Mouse (Mus musculus): ENCODE data around the gene Xirp1.

Xirp1 gene

DNA sequence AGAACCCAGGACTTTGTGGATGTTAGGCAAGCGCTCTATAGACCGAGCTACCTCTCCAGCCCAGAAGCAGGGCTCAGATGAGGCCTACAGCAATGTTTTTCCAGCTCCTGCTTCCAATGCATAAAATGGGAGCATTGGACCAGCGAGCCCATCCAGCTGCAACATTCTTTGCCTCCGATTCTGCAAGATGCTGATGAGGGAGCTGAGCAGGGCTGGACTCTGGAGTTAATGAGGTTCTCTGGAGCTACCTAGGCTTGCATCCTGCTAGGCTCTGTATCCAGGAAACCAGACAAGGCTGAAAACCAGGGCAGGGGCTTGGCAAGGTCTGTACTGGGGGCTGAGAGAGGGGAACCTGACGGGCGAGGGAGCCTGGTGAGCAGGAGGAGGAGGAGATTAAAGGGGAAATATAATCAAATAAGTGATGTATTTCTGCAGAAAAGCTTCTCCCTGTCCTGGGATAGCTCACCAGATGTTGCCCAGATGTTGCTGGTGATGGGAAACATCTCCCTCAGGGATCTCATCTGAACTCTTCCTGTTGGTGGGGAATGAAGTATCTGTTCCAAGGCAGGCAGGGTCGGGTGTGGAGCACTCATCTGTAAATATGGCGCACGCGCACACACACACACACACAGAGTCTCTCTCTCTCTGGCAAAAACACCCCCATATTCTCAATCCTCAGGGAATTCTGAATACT, 37.4 kb downstream of the Xirp1 start:
- no peak for DNase-seq (ENCODE audit: inconsistent ontology term)

DNA sequence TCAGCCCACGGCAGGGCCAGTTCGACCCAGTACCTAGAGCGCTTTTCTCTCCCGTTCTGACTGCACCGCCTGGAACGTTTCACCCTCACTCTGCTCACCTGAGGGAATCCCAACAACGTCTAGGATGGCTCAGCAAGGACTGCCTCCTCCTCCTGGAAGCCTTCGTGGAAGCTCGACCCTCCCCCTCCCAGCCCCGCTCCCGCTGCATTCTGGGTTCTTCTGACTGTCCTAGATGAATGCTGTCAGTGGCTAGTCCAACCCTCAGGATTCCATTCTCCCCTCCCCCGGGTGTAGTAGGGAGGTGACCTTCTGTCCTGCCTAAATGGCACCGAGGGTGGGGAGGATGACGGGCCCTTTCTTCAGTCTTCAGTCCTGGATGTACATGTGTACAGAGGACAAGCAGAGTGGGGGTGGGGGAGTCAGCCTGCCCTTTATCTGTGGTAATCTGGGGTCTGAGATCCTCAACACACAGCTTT, 38.8 kb downstream of the Xirp1 start, which contains the start of gene Csrnp1:
Gene Csrnp1 (minus strand): TSS at position 123 of the 476 bp plus-strand sequence.
- DNase-seq (ENCODE audit: inconsistent ontology term): peak; percentile 72

DNA sequence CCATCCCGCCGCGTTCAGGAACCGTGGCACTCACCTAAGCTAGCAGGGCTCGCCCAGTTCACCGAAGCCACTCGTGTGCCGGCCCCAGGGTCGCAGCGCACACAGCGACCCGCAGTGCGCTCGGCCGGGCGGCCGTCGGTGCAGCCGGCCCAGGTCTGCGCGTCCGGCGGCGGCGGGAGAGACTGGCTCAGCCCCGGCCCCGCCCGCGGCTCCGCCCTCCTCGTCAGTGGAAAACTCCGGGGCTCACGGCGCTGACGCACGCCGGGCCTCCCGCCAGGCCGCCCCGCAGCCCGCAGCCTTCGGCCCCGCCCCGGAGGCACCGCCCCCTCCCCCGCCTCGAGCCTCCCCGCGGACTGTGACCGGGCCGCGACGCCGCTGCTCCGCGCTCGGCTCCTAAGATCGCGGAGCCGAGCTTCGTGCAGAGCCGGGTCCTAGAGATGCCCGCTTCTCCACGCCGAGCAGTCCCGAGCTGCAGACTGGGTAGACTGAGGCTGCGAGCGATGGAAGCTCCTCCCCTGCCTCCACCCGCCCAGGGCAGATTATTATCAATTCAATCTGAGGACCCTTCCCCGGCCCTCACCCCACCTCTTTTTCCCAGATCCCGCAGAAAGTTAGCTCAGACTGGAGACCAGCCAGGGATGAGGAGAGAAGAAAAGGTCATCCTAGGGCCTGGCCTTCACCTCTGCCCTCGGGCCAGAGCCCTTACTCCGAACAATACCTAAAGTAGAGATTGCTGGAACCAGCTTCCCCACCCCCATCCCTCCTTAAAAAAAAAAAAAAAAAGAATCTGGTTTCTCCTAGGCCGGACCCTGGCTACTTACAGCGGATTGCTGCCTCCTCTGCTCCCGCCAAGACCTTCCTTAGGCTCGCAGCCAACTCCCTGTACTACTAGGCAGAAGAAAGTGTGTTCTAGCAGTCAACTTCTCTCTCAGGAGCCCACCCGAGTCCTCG, 39.5 kb downstream of the Xirp1 start:
- DNase-seq (ENCODE audit: inconsistent ontology term): peak; percentile 96

DNA sequence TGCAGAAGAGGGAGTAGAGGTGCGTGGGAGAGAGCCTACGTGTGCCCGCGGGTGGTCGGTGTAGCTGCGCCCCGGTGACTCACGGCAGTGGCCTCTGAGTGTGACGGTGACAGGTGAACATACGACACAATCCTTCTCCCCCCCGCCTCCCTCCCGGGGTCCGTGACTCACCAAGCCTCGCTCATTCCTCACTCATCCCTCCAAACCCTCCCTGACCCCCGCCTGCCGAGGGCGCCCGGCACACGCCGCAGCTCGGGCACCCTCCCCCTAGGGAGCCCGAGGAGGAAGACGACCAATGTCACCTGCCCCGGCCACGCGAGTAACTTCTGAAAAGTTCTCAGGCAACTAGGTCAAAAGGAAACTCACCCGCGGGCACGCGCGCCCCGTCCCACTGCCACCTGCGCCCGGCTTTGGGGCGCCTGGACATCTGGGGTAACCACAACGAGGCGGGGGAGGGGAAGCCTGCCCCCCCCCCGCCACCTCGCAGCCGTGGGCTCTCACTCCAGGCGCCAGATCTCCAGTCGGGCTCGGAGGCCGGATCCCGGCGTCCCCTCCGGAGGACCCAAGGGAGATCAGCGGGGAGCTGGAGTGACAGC, 40.3 kb downstream of the Xirp1 start:
- peak; percentile 94 for DNase-seq (ENCODE audit: inconsistent ontology term)

DNA sequence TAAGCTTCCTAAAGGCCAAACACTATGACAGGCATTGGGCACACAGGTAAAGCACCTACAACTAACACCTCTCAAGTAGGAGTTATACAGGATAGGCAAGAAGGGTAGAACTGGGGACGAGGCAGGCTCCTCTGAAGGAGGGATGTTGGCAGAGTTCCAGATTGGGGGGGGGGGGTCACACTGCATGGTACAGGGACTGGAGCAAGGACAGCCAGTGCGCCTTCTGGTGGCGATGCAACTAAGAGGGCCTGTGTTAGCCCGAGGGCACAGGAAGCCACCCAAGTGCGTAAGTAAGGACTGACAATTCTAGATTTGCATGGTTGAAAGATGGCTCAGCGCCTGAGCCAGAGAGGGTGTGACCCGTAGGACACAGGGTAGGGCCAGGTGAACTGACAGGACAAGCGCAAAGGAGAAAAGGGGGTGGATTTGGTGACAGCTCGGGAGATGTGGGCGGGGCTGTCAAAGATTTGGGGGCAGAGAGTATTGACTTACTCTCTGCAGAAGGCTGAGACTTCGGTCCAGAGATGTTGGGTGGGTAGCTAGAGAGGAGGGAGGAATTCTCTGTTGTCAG, 41.1 kb downstream of the Xirp1 start:
- DNase-seq (ENCODE audit: inconsistent ontology term): peak; percentile 82

DNA sequence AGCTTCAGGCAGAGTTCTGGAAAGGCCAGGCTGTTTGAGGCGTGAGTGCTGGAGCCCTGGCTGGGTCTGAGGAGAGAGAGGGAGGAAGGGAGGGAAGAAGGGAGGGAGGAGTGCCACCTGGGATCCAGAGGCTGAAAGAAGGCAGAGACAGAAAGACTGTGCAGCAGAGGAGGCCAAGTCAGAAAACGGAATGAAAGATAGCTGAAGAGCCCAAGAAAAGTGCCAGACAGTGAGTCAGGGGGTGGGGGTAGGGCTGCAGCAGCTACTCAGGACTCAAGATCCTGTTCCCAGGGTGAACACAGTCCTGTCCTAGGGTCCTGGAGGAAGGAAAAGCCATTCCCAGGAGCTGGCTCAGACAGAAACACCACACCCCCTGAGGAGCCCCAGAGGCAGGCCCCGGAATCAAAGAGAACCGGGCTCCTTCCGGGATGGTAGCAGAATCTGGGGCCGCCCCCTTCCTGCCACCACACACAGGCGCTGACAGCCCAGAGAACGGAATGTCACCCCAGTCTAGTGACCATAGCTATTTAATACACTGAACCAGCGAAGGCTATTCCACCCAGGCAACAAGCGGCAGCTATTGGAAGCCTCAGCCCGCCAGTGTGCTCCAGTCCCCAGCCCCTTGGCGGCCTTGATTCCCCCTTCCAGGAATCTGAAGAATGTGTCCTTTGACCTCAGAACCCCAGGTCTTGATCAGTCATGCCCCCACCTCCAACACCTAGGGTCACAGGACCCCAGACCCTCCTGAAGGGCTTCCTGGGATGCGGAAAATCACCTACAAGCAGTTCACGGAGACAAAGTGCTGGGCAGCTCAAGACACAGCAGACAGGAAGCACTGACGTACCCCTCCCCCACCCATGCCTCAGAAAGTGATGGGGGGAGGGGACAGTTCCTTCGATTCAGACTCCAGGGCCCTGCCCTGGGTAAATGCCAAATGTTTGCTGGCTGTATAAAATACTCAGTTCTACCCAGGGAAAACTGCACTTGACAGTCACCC, 41.9 kb downstream of the Xirp1 start:
- peak; percentile 89 for DNase-seq (ENCODE audit: inconsistent ontology term)

DNA sequence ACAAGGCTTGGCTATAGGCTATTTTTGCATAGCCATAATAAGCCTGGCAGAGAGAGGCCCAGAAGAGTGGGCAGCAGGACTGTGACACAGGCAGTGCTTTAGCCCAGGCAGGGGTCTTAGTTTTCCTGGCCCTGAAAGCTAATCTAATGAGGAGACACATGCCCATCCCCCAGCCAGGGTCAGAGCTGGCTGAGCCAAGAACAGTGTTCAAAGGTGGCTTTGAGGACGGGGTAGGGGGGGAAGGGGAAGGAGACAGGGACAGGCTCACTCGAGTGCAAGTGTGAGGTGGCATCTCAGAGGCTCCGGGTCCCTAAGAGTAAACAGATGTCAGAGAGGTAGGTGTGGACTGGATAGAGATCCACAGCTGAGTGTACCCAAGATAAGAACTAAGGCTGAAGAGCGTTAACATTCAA, 42.6 kb downstream of the Xirp1 start:
- no peak for DNase-seq (ENCODE audit: inconsistent ontology term)

DNA sequence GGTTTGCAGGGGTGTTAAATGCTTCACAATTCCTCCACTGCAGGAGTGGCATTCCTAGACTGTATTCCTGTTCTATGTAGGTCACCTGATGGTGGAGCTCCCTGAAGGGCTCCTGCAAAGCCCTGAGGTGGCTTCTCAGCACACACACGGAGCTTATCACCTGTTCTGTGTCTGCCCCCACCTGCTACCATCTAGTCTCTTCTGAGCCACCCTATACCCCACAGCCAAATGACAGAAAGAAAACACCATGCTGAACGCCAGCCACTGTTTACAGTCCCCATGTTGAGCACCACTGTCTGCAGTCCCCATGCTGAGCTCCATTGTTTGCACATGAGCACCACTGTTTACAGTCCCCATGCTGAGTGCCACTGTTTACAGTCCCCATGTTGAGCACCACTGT, 43.6 kb downstream of the Xirp1 start:
- no peak for DNase-seq (ENCODE audit: inconsistent ontology term)

DNA sequence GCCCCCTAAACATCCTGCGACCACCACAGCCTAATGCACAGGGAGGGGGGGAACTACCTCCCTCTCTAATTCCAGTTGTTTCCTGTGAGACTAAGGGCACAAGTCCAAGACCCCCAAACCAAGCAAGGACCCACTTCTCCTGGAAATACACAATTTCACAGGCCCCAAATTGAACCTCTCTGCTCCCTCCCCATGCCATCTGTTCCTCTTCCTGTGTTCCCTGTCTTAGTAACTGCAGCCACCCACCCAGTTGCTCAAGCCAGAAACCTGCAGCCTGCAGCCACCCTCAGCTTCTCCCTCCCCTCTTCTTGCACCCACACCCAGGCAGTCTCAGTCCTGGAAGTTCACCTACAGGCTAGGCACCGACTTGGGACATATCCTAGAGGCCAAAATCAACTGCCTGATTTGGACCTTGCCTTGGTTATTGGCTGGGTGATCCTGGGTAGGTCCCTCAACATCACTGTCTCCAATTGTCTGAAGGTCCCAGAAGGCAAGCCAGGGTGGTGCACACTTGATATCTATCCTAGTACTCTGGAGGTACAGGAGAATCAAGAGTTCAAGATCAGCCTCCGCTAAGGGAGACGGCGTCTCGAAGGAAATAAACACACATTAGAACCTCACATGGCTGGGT, 44.5 kb downstream of the Xirp1 start:
- DNase-seq (ENCODE audit: inconsistent ontology term): no peak

DNA sequence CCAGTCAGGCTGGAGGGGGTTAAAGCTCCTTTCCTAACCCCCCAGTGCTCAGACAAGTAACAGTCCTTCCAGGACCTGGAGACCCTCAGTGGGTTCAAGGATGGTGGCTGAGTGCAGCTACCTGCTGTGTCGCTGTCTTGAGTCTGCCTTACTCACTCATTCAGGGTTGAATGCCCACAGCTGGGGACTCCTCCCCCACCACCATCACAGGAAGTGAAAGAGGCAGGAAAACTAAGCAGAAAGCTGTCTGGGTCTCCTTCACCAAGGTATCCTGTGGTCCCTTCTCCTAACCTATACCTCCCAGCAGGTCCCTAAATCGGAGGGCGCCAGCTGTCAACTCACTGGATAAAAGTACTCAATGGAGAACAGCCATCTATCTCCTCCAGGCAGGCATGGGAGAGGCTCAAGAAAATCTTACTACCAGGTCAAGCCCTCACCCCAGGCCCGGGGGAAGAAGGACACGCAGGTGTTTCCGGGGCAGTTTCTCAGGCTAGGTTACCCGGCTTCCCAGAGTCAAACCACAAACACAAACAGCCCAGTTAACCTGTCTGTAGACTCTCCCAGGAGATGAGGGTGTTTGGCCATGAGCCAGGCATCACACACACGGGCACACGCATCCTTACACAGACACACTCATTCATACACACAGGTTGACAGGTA, 45.1 kb downstream of the Xirp1 start:
- DNase-seq (ENCODE audit: inconsistent ontology term): peak; percentile 72

DNA sequence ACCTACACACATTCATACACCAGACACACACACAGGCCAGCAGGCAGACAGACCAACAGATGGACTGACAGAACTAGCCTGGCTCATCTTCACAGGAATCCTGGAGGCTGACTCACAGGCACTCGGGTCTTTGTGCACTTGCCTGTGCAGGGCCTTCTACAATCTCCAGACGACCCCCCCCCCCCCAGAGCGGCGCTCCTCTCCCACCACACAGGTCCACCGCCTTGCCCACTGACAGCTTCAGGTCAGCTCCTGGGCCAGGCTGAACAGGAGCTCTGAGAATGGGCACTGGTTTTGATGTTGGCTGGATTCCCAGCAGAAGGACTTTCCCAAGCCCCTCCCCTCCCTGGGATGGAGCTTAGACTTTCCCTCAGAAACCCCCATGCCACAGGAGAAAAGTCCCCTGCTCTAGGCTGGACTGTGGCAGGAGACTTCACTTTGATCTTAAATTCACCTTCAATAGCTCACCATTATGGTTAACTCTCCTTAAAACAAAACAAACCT, 45.8 kb downstream of the Xirp1 start:
- peak; percentile 62 for DNase-seq (ENCODE audit: inconsistent ontology term)

DNA sequence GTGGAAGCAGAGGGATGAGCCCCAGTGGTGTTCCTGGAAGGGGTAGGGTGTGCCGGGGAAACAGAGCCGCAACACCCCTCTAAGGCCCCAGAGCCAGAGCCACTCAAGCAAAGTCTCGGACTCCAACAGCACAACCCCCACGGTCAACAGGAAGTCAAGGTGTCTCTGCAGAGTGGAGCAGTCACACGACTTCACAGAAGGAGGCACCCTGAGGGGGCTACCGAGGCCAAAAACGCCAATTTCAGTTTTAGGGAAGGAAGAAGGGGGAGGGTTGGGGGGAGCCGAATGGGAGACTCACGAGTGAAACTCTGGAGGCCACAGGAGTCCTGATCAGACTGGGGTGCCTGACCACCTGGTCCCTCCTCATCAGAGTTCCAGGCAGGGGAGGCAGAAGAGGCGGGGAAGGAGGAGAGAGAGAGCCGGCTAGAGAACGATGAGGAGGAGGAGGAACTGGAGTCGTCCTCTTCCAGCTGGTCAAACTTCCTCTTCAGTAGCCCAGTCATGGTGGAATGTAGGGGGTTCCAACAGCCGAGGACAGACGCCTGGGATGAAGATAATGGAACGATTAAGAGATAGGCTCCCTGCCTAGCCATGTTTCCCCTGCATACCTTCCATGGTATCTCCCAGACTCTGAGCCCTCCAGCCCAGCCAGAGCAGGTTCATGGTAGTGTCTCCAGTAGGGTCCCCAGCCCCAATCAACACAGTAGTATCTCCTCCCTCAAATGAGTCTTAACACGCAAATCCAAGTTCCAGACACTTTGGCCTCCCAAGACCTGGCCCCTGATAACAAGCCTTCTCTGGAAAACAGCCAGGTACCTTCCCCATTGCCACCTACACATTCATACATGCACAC, 46.5 kb downstream of the Xirp1 start:
- peak; percentile 39 for DNase-seq (ENCODE audit: inconsistent ontology term)

DNA sequence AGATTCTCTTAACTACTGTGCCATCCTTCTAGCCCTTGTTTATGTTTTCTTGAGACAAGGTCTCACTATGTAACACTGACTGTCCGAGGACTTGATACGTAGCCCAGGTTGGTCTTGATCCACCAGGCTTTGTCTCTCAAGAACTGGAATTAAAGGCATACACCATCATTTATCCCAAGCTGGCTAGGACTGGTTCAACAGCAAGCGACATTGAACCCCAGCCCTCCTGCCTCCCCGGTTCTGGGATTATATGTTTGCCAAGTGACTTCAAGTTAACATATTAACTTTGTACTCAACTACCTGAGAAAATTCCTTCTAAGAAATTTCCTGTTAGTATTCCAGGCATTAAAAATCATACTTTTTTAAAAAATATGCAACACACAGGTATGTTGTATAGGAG, 48.1 kb downstream of the Xirp1 start:
- DNase-seq (ENCODE audit: inconsistent ontology term): no peak

DNA sequence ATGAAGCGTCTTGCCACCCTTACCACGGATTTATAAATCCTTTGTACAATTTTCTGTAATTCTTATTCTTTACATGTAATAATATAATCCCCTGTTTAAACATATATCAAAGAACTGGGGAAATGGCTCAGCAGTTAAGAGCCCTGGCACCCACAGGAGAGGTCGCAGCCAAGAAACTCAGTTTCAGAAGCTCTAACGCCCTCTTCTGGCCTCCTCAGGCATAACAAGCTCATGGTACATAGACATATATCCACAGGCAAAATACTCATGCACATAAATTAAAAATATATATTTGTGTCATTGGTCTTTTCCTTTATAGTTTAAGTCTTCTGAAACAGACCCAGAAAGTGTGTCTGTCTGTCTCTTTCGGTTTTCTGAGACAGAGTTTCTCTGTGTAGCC, 48.8 kb downstream of the Xirp1 start:
- DNase-seq (ENCODE audit: inconsistent ontology term): no peak

DNA sequence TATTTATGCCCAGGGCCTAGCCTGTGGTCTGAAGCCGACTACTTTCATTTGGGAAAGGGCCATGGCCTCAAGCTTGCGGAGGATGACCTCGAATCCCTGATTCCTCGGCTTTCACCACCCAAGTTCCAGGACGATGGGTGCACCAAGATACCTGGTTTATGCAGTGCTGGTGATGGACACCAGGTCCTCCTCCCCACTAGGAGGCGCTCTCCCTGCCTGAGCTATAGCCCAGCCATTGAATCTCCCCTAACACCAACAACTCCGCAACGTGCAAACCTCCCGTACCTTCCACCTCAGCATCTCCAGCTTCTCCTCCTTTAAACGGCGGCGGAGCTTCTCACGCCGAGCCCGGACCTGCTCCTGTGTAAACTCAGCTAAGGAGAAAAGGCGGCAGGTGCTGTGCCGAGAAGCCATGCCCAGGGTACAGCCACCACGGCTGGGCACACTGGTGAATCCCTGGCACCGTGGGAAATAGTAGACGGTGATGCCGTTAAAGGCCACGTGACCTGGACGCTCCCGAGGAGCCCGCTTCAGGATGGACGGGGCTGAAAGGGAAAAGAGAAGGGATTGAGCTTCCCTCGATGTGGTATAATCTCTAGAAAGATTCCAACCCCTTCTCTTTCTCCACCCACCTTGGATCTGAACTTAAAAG, 49.4 kb downstream of the Xirp1 start:
- no peak for DNase-seq (ENCODE audit: inconsistent ontology term)

DNA sequence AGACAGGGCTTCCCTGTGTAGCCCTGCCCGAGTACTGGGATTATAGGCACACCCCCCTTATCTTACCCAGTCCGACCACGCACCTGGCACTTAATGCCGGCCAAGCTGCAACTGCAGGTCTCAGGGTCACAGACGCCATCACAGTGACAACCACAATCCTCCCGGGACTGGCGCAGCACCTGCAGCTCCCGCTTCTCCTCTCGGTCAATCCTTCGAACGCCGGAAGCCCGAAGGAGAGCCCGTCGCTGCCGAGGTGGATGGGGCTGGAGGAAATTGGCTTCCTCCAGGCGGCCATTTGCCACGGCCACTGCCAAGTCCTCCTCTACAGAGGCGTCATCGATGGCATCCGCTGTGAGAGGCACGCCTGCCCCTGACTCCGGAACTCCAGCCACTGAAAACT, 50.1 kb downstream of the Xirp1 start:
- DNase-seq (ENCODE audit: inconsistent ontology term): no peak

DNA sequence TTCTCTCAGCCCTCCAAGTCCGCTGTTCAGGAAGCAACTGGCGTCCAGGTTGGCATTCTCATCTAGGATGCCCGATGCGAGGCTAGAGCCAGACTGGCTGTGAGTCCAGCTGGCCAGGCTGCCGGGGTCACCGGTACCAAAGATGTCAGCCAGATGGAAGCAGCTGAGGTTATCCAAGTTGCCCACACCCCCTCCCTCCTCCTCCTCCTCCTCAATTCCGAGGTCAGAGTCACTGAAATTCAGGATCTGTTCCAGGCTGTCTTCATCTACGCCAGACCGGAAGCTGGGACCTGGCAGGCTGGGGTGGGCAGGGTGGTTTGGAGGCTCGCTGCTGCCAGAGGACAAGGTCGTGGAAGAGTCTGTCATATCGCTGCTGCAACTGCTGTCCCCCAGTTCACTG, 50.8 kb downstream of the Xirp1 start:
- peak; percentile 35 for DNase-seq (ENCODE audit: inconsistent ontology term)

DNA sequence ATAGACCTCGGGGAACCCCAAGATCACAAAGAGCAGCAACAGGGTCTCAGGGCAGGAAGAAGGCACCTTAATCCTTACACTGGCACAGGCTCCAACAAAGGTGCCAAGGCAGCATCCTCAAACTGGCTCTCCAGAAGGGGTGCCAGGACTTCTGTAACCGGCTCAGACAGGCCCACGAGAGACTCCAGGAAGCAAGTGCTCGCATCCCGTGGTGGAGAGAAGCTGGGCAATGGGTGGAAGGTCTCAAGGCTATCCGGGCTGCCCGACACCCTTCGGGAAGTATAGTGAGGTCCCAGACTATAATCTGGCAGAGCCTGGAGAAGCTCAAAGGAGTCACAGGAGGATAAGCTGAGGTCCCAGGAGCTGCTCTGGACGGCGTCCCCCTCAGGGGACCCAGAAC, 51.2 kb downstream of the Xirp1 start:
- no peak for DNase-seq (ENCODE audit: inconsistent ontology term)
